ENCODE assay signal across 12 mouse cellular contexts in genomic region chr1:106275142-106275541, GRCm38 (mm10).
"Had no signal": no experiment of that assay in that cellular context is flagged by ENCODE, and none has a peak within 500 bp of the region (broad histone marks: within the 10 kb centered on the region; RNA-seq: fewer than 3 reads in every experiment).

No protein-coding gene starts in this region.

- H3K4me3 ChIP-seq: limb, embryonic 12.5 days; liver, embryonic 13.5 days; midbrain, embryonic 15.5 days; neural tube, embryonic 13.5 days; stomach, embryonic 15.5 days had no signal

- H3K4me2 ChIP-seq: limb, embryonic 12.5 days; liver, embryonic 13.5 days; midbrain, embryonic 15.5 days; neural tube, embryonic 13.5 days; stomach, embryonic 15.5 days had no signal

- ATAC-seq: liver, postnatal 0 days had no signal

- H3K36me3 ChIP-seq: kidney, embryonic 15.5 days; limb, embryonic 12.5 days; liver, embryonic 13.5 days; midbrain, embryonic 15.5 days; neural tube, embryonic 13.5 days; stomach, embryonic 15.5 days had no signal

- DNase-seq: kidney, postnatal 14 days; liver; liver, embryonic 13.5 days; liver, postnatal 0 days; right cerebral cortex, postnatal 14 days; thymus, adult 2 months; thymus, postnatal 25 days had no signal

- H3K27me3 ChIP-seq: kidney, embryonic 15.5 days; limb, embryonic 12.5 days; liver, embryonic 13.5 days; midbrain, embryonic 15.5 days; neural tube, embryonic 13.5 days; stomach, embryonic 15.5 days had no signal

- H3K4me1 ChIP-seq: liver, embryonic 13.5 days had no signal

- H3K9me3 ChIP-seq: kidney, embryonic 15.5 days; limb, embryonic 12.5 days; liver, embryonic 13.5 days; midbrain, embryonic 15.5 days; neural tube, embryonic 13.5 days; stomach, embryonic 15.5 days had no signal

- H3K27ac ChIP-seq: liver, embryonic 13.5 days; midbrain, embryonic 15.5 days; stomach, embryonic 15.5 days had no signal

- H3K9ac ChIP-seq: limb, embryonic 12.5 days; liver, embryonic 13.5 days; liver, postnatal 0 days; midbrain, embryonic 15.5 days; neural tube, embryonic 13.5 days; stomach, embryonic 15.5 days had no signal
